Mouse (Mus musculus) cerebellum, adult 2 months (tissue): ENCODE measurements around the gene Ksr1. TPM values are rescaled to one million over a fixed set of nuclear protein-coding genes. Genes with fewer than 3 reads are reported as not detected.

ENCODE experiments used
- DNase-seq, 2 experiments: peaks; one replicate each; pipeline ENCODE4 v3.0.0; 2021
- H3K27ac ChIP-seq: fragments of 200-500 bp; 2 replicates; pipeline ENCODE4 v1.5.1; 2012; ENCODE audit warnings: low read length, control low read depth, inconsistent platforms; ENCODE audit not compliant: insufficient read depth
- H3K27me3 ChIP-seq: fragments of 200-500 bp; 2 replicates; pipeline ENCODE4 v1.6.1; 2012; ENCODE audit warnings: inconsistent platforms, mild to moderate bottlenecking, low read length, moderate library complexity; ENCODE audit not compliant: control insufficient read depth, insufficient read depth
- H3K4me1 ChIP-seq: fragments of 200-500 bp; 2 replicates; pipeline ENCODE4 v1.6.1; 2011; ENCODE audit warnings: low read length; ENCODE audit not compliant: control insufficient read depth, insufficient read depth
- H3K4me3 ChIP-seq: fragments of 200-500 bp; replicated peaks from 2 replicates; pipeline ENCODE3; 2011; ENCODE audit warnings: mild to moderate bottlenecking, low read depth, low read length, control low read depth; ENCODE audit not compliant: insufficient read depth
- CTCF ChIP-seq: fragments of 200-500 bp; IDR thresholded peaks from 2 replicates; pipeline ENCODE4 v1.5.1; 2011; ENCODE audit warnings: low read depth, mild to moderate bottlenecking, control low read depth, low read length, moderate library complexity, borderline replicate concordance; ENCODE audit not compliant: insufficient read depth
- POLR2A ChIP-seq: fragments of 200-500 bp; IDR thresholded peaks from 2 replicates; pipeline ENCODE4 v1.6.1; 2011; ENCODE audit warnings: low read length, control low read depth, borderline replicate concordance; ENCODE audit not compliant: insufficient read depth
- WGBS: fragments of 180-500 bp; shearing (Covaris S2); methylation state at CpG from one replicate; pipeline ENCODE4 v1.1.7; 2018; 5-methylcytosine and 5-hydroxymethylcytosine counted together
- polyA plus RNA-seq: library from polyadenylated mRNA; depleted of rRNA; stranded (reverse); fragments of >200 nt; gene quantifications from 2 replicates; pipeline ENCODE4 v1.2.3, GENCODE M21; 2012

Ksr1 gene
- polyA plus RNA-seq, 1 experiment: 23.2 TPM

GRCm38 (mm10) chr11:79104538-79104937 is 41.7 kb downstream of the Ksr1 start:
- no peak overlapping the region for H3K4me3 ChIP-seq
- H3K27me3 ChIP-seq: no peaks in the 10 kb centered on the region
- H3K4me1 ChIP-seq: peaks cover 3% of the 10 kb centered on the region; the same call in 1 of the 2 replicates
- DNase-seq: no peak
- TF ChIP-seq CTCF (no peak), POLR2A (no peak)
- no peak overlapping the region for H3K27ac ChIP-seq
- WGBS: 91% methylated on average over 6 of the region's 6 CpGs

GRCm38 (mm10) chr11:79104096-79104495 is 42.1 kb downstream of the Ksr1 start:
- Histone ChIP-seq H3K27me3 (no peaks in the 10 kb centered on the region), H3K4me3 (no peak overlapping the region), H3K27ac (no peak overlapping the region), H3K4me1 (peaks cover 3% of the 10 kb centered on the region; the same call in 1 of the 2 replicates)
- no peak for TF ChIP-seq CTCF
- TF ChIP-seq POLR2A: no peak
- no peak for DNase-seq
- WGBS: 95% methylated on average over 11 of the region's 11 CpGs

GRCm38 (mm10) chr11:79103461-79103869 is 42.7 kb downstream of the Ksr1 start:
- TF ChIP-seq CTCF (no peak), POLR2A (no peak)
- no peak overlapping the region for H3K4me3 ChIP-seq
- no peak overlapping the region for H3K27ac ChIP-seq
- no peaks in the 10 kb centered on the region for H3K27me3 ChIP-seq
- 66% methylated on average over 5 of the region's 5 CpGs for WGBS
- DNase-seq: no peak
- peaks cover 3% of the 10 kb centered on the region; the same call in 1 of the 2 replicates for H3K4me1 ChIP-seq

GRCm38 (mm10) chr11:79102280-79102679 is 43.9 kb downstream of the Ksr1 start:
- H3K27ac ChIP-seq: no peak overlapping the region
- DNase-seq: no peak
- peaks cover 3% of the 10 kb centered on the region; the same call in 1 of the 2 replicates for H3K4me1 ChIP-seq
- 84% methylated on average over 4 of the region's 4 CpGs for WGBS
- TF ChIP-seq POLR2A: no peak
- H3K27me3 ChIP-seq: no peaks in the 10 kb centered on the region
- H3K4me3 ChIP-seq: no peak overlapping the region

GRCm38 (mm10) chr11:79101568-79101967 is 44.6 kb downstream of the Ksr1 start:
- no peak for DNase-seq
- WGBS: 40% methylated on average over 6 of the region's 6 CpGs
- Histone ChIP-seq H3K27me3 (no peaks in the 10 kb centered on the region), H3K27ac (no peak overlapping the region), H3K4me1 (peaks cover 3% of the 10 kb centered on the region; the same call in 1 of the 2 replicates), H3K4me3 (no peak overlapping the region)
- TF ChIP-seq CTCF (no peak), POLR2A (no peak)

GRCm38 (mm10) chr11:79099032-79099431 is 47.2 kb downstream of the Ksr1 start:
- Histone ChIP-seq H3K27ac (no peak overlapping the region; the same call in 1 of the 2 replicates), H3K4me1 (peaks cover 3% of the 10 kb centered on the region; the same call in 1 of the 2 replicates), H3K4me3 (no peak overlapping the region), H3K27me3 (no peaks in the 10 kb centered on the region)
- no peak for TF ChIP-seq POLR2A
- no peak for TF ChIP-seq CTCF
- DNase-seq: peak in 1 of 2 experiments; percentile 25
- WGBS: 65% methylated on average over 8 of the region's 8 CpGs

- H3K27me3 ChIP-seq: no peaks in the 10 kb centered on the region
- no peak overlapping the region for H3K4me3 ChIP-seq
- no peak overlapping the region for H3K27ac ChIP-seq
- 70% methylated on average over 7 of the region's 7 CpGs for WGBS
- H3K4me1 ChIP-seq: peaks cover 3% of the 10 kb centered on the region; the same call in 1 of the 2 replicates
- DNase-seq: no peak
- TF ChIP-seq POLR2A: no peak
- no peak for TF ChIP-seq CTCF
Measured at GRCm38 (mm10) chr11:79097736-79098135, 48.5 kb downstream of the Ksr1 start.

GRCm38 (mm10) chr11:79096673-79097072 is 49.5 kb downstream of the Ksr1 start:
- DNase-seq: no peak
- Histone ChIP-seq H3K4me1 (peaks cover 2% of the 10 kb centered on the region; the same call in 1 of the 2 replicates), H3K27ac (peak overlapping the region; percentile 54; the same call in 1 of the 2 replicates), H3K4me3 (no peak overlapping the region), H3K27me3 (no peaks in the 10 kb centered on the region)
- WGBS: 81% methylated on average over 5 of the region's 5 CpGs
- no peak for TF ChIP-seq CTCF
- TF ChIP-seq POLR2A: no peak
